Mouse (Mus musculus): ENCODE results near the gene Rps23. TPM values are rescaled to one million over a fixed set of nuclear protein-coding genes. Genes with fewer than 3 reads are reported as not detected.
A peak's percentile ranks its signal among the peaks of the same experiment; 100 is the strongest.

Rps23 gene
- polyA plus RNA-seq (2014; fragmentation: Nextera tagmentation; extraction: Ambion mirVana), result 186 and 206 TPM in 2 replicates

- Histone ChIP-seq H3K27me3 (ENCODE audit: control insufficient read depth, insufficient read depth, low read length) (no peaks in the 10 kb centered on the region), H3K36me3 (ENCODE audit: control insufficient read depth, insufficient read depth, low read length) (peaks cover 5% of the 10 kb centered on the region), H3K9ac (ENCODE audit: low read length) (peak within 1 kb of the TSS; percentile 94), H3K4me1 (ENCODE audit: control insufficient read depth, insufficient read depth, low read length) (no peaks in the 10 kb centered on the region), H3K27ac (ENCODE audit: low read depth, low read length) (peak within 1 kb of the TSS; percentile 49), H3K9me3 (ENCODE audit: control insufficient read depth, low read length) (no peaks in the 10 kb centered on the region), H3K4me2 (ENCODE audit: low read depth) (peak within 1 kb of the TSS; percentile 69), H3K4me3 (ENCODE audit: low read depth, low read length) (peak within 1 kb of the TSS; percentile 85)
- under 1% methylated on average over 57 of the region's 57 CpGs for WGBS
- DNase-seq (ENCODE audit: low spot score) (peak; percentile 90), ATAC-seq (ENCODE audit: insufficient read depth, low FRiP score, low TSS enrichment) (peak; percentile 98)
These were observed at the start of gene Rps23 for GRCm38 (mm10) chr13:90922751-90923612. TSS of gene Rps23 (plus strand) at chr13:90922958.

- Histone ChIP-seq H3K36me3 (ENCODE audit: control insufficient read depth, insufficient read depth, low read length) (no peaks in the 10 kb centered on the region), H3K27me3 (ENCODE audit: control insufficient read depth, insufficient read depth, low read length) (no peaks in the 10 kb centered on the region), H3K4me1 (ENCODE audit: control insufficient read depth, insufficient read depth, low read length) (no peaks in the 10 kb centered on the region), H3K9me3 (ENCODE audit: control insufficient read depth, low read length) (no peaks in the 10 kb centered on the region), H3K27ac (ENCODE audit: low read depth, low read length) (no peak overlapping the region), H3K4me2 (ENCODE audit: low read depth) (no peak overlapping the region), H3K9ac (ENCODE audit: low read length) (no peak overlapping the region), H3K4me3 (ENCODE audit: low read depth, low read length) (no peak overlapping the region)
- ATAC-seq (ENCODE audit: insufficient read depth, low FRiP score, low TSS enrichment) (no peak), DNase-seq (ENCODE audit: low spot score) (no peak)
- WGBS, result 75% methylated on average over 1 of the region's 1 CpGs
These were observed 40.9 kb upstream of the Rps23 start for GRCm38 (mm10) chr13:90881727-90882429.

GRCm38 (mm10) chr13:90885856-90886532 lies 36.8 kb upstream of the Rps23 start:
- no peak for DNase-seq (ENCODE audit: low spot score)
- Histone ChIP-seq H3K27ac (ENCODE audit: low read depth, low read length) (no peak overlapping the region), H3K9me3 (ENCODE audit: control insufficient read depth, low read length) (no peaks in the 10 kb centered on the region), H3K27me3 (ENCODE audit: control insufficient read depth, insufficient read depth, low read length) (no peaks in the 10 kb centered on the region), H3K9ac (ENCODE audit: low read length) (no peak overlapping the region), H3K4me2 (ENCODE audit: low read depth) (peak overlapping the region; percentile 40), H3K4me3 (ENCODE audit: low read depth, low read length) (peak overlapping the region; percentile 14), H3K36me3 (ENCODE audit: control insufficient read depth, insufficient read depth, low read length) (no peaks in the 10 kb centered on the region), H3K4me1 (ENCODE audit: control insufficient read depth, insufficient read depth, low read length) (no peaks in the 10 kb centered on the region)
- 59% methylated on average over 13 of the region's 13 CpGs for WGBS
- no peak for ATAC-seq (ENCODE audit: insufficient read depth, low FRiP score, low TSS enrichment)

- H3K4me1 ChIP-seq (ENCODE audit: control insufficient read depth, insufficient read depth, low read length), result no peaks in the 10 kb centered on the region
- peak overlapping the region; percentile 40 for H3K4me2 ChIP-seq (ENCODE audit: low read depth)
- no peaks in the 10 kb centered on the region for H3K9me3 ChIP-seq (ENCODE audit: control insufficient read depth, low read length)
- no peak overlapping the region for H3K9ac ChIP-seq (ENCODE audit: low read length)
- H3K4me3 ChIP-seq (ENCODE audit: low read depth, low read length), result peak overlapping the region; percentile 14
- no peaks in the 10 kb centered on the region for H3K27me3 ChIP-seq (ENCODE audit: control insufficient read depth, insufficient read depth, low read length)
- ATAC-seq (ENCODE audit: insufficient read depth, low FRiP score, low TSS enrichment) (peak; percentile 60; the same call in 1 of the 2 replicates), DNase-seq (ENCODE audit: low spot score) (peak; percentile 83)
- WGBS, result 3% methylated on average over 18 of the region's 18 CpGs
- no peak overlapping the region for H3K27ac ChIP-seq (ENCODE audit: low read depth, low read length)
- no peaks in the 10 kb centered on the region for H3K36me3 ChIP-seq (ENCODE audit: control insufficient read depth, insufficient read depth, low read length)
These were observed 36.2 kb upstream of the Rps23 start for GRCm38 (mm10) chr13:90886568-90886983.

GRCm38 (mm10) chr13:90890111-90890510 lies 32.6 kb upstream of the Rps23 start:
- Histone ChIP-seq H3K27me3 (ENCODE audit: control insufficient read depth, insufficient read depth, low read length) (no peaks in the 10 kb centered on the region), H3K9ac (ENCODE audit: low read length) (no peak overlapping the region), H3K27ac (ENCODE audit: low read depth, low read length) (no peak overlapping the region), H3K4me1 (ENCODE audit: control insufficient read depth, insufficient read depth, low read length) (no peaks in the 10 kb centered on the region), H3K9me3 (ENCODE audit: control insufficient read depth, low read length) (no peaks in the 10 kb centered on the region), H3K4me2 (ENCODE audit: low read depth) (no peak overlapping the region), H3K36me3 (ENCODE audit: control insufficient read depth, insufficient read depth, low read length) (no peaks in the 10 kb centered on the region), H3K4me3 (ENCODE audit: low read depth, low read length) (no peak overlapping the region)
- DNase-seq (ENCODE audit: low spot score), result no peak
- ATAC-seq (ENCODE audit: insufficient read depth, low FRiP score, low TSS enrichment), result no peak
- WGBS, result 90% methylated on average over 5 of the region's 5 CpGs

GRCm38 (mm10) chr13:90894819-90895218 lies 27.9 kb upstream of the Rps23 start:
- DNase-seq (ENCODE audit: low spot score) (no peak), ATAC-seq (ENCODE audit: insufficient read depth, low FRiP score, low TSS enrichment) (no peak)
- H3K9me3 ChIP-seq (ENCODE audit: control insufficient read depth, low read length), result no peaks in the 10 kb centered on the region
- no peak overlapping the region for H3K4me3 ChIP-seq (ENCODE audit: low read depth, low read length)
- H3K9ac ChIP-seq (ENCODE audit: low read length), result no peak overlapping the region
- no peaks in the 10 kb centered on the region for H3K4me1 ChIP-seq (ENCODE audit: control insufficient read depth, insufficient read depth, low read length)
- H3K4me2 ChIP-seq (ENCODE audit: low read depth), result no peak overlapping the region
- no peak overlapping the region for H3K27ac ChIP-seq (ENCODE audit: low read depth, low read length)
- 90% methylated on average over 4 of the region's 4 CpGs for WGBS
- H3K36me3 ChIP-seq (ENCODE audit: control insufficient read depth, insufficient read depth, low read length), result no peaks in the 10 kb centered on the region
- no peaks in the 10 kb centered on the region for H3K27me3 ChIP-seq (ENCODE audit: control insufficient read depth, insufficient read depth, low read length)

- DNase-seq (ENCODE audit: low spot score), result no peak
- Histone ChIP-seq H3K4me2 (ENCODE audit: low read depth) (no peak overlapping the region), H3K27me3 (ENCODE audit: control insufficient read depth, insufficient read depth, low read length) (no peaks in the 10 kb centered on the region), H3K27ac (ENCODE audit: low read depth, low read length) (no peak overlapping the region), H3K4me1 (ENCODE audit: control insufficient read depth, insufficient read depth, low read length) (no peaks in the 10 kb centered on the region), H3K9me3 (ENCODE audit: control insufficient read depth, low read length) (no peaks in the 10 kb centered on the region), H3K36me3 (ENCODE audit: control insufficient read depth, insufficient read depth, low read length) (no peaks in the 10 kb centered on the region), H3K4me3 (ENCODE audit: low read depth, low read length) (no peak overlapping the region), H3K9ac (ENCODE audit: low read length) (no peak overlapping the region)
- 61% methylated on average over 2 of the region's 2 CpGs for WGBS
- ATAC-seq (ENCODE audit: insufficient read depth, low FRiP score, low TSS enrichment), result no peak
These were observed 26.7 kb upstream of the Rps23 start for GRCm38 (mm10) chr13:90896098-90896497.

- H3K36me3 ChIP-seq (ENCODE audit: control insufficient read depth, insufficient read depth, low read length), result no peaks in the 10 kb centered on the region
- H3K27me3 ChIP-seq (ENCODE audit: control insufficient read depth, insufficient read depth, low read length), result no peaks in the 10 kb centered on the region
- H3K9me3 ChIP-seq (ENCODE audit: control insufficient read depth, low read length), result no peaks in the 10 kb centered on the region
- H3K4me2 ChIP-seq (ENCODE audit: low read depth), result no peak overlapping the region
- no peak for ATAC-seq (ENCODE audit: insufficient read depth, low FRiP score, low TSS enrichment)
- no peak overlapping the region for H3K9ac ChIP-seq (ENCODE audit: low read length)
- WGBS, result 90% methylated on average over 12 of the region's 12 CpGs
- DNase-seq (ENCODE audit: low spot score), result no peak
- no peaks in the 10 kb centered on the region for H3K4me1 ChIP-seq (ENCODE audit: control insufficient read depth, insufficient read depth, low read length)
- H3K4me3 ChIP-seq (ENCODE audit: low read depth, low read length), result no peak overlapping the region
- no peak overlapping the region for H3K27ac ChIP-seq (ENCODE audit: low read depth, low read length)
These were observed 25.9 kb upstream of the Rps23 start for GRCm38 (mm10) chr13:90896821-90897220.
